Mouse (Mus musculus) olfactory bulb, adult 2 months (tissue): ENCODE results near the gene Unk. TPM values are rescaled to one million over a fixed set of nuclear protein-coding genes. Genes with fewer than 3 reads are reported as not detected.

ENCODE experiments used
- H3K27ac ChIP-seq: fragments of 200-500 bp; 2 replicates; pipeline ENCODE4 v1.5.1; 2012; ENCODE audit warnings: low read depth, low read length; ENCODE audit not compliant: insufficient read depth
- H3K4me1 ChIP-seq: fragments of 200-500 bp; 2 replicates; pipeline ENCODE4 v1.6.1; 2012; ENCODE audit warnings: low read length; ENCODE audit not compliant: control insufficient read depth, insufficient read depth
- H3K4me3 ChIP-seq: fragments of 200-500 bp; 2 replicates; pipeline ENCODE4 v1.5.1; 2012; ENCODE audit warnings: mild to moderate bottlenecking, low read depth, low read length, moderate library complexity; ENCODE audit not compliant: insufficient read depth
- CTCF ChIP-seq: fragments of 200-500 bp; IDR thresholded peaks from 2 replicates; pipeline ENCODE4 v1.5.1; 2012; ENCODE audit warnings: low read depth, mild to moderate bottlenecking, low read length, moderate library complexity; ENCODE audit not compliant: insufficient read depth
- POLR2A ChIP-seq: fragments of 200-500 bp; IDR thresholded peaks from 2 replicates; pipeline ENCODE4 v1.6.1; 2012; ENCODE audit warnings: mild to moderate bottlenecking, low read depth, low read length, moderate library complexity; ENCODE audit not compliant: insufficient read depth
- WGBS: fragments of 180-500 bp; shearing (Covaris S2); methylation state at CpG from one replicate; pipeline ENCODE4 v1.1.7; 2018; 5-methylcytosine and 5-hydroxymethylcytosine counted together
- polyA plus RNA-seq: library from polyadenylated mRNA; stranded (reverse); fragments of >200 nt; gene quantifications from 2 replicates; pipeline ENCODE4 v1.2.4, GENCODE M21; 2012; ENCODE audit warnings: low replicate concordance; ENCODE audit not compliant: missing spikeins, insufficient read depth, insufficient read length

Unk gene
- polyA plus RNA-seq, 1 experiment: not detected

DNA sequence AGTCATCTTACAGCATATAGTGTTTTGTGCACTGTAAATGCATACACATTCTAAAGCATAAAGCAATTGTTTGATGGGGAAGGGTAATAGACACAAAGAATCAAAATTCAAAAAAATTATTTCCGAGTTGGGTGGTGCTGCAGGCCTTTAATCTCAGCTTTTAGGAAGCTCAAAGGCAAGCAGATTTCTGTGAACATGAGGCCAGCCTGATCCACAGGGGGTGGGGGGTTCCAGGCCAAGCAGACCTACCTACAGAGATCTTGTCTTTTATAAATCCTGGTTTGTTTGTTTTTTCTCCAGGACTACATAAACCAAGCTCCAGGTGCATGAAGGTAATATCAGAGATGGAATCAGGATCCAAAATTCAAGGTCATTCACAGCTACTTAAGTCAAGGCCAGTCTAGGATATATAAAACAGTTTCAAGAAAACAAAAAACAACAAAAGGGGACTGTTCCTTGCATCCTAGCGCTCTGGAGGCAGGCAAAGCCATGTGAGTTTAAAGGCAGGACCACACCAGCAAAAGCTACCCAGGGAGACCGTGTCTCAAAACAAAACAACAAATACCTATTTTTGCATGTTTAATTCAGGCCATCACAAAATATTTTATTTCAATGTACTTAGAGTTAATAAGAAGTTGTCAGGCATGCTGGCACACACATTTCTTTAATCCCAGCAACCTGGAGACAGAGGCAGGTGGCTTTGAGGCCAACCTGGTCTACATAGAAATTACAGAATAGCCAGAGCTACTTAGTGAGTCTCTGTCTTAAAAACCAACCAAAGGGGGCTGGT lies 4.9 kb upstream of the Unk start:
- no peak overlapping the region for H3K4me3 ChIP-seq
- 80% methylated on average over 3 of the region's 3 CpGs for WGBS
- H3K27ac ChIP-seq: peak overlapping the region; percentile 29; the same call in 1 of the 2 replicates
- 0 out of 2 replicates have a peak, but pooled peaks cover 2% of the 10 kb centered on the region for H3K4me1 ChIP-seq
- TF ChIP-seq POLR2A (no peak), CTCF (no peak)

- Histone ChIP-seq H3K4me3 (no peak within 1 kb of the TSS), H3K27ac (no peak within 1 kb of the TSS), H3K4me1 (peaks cover 8% of the 10 kb centered on the region)
- 71% methylated on average over 4 of the region's 4 CpGs for WGBS
- TF ChIP-seq POLR2A: no peak
- no peak for TF ChIP-seq CTCF
These were observed 2.4 kb upstream of the Unk start, which contains the start of gene H3f3b for GRCm38 (mm10) chr11:116027756-116028155. TSS of gene H3f3b (minus strand) at chr11:116027962.

DNA sequence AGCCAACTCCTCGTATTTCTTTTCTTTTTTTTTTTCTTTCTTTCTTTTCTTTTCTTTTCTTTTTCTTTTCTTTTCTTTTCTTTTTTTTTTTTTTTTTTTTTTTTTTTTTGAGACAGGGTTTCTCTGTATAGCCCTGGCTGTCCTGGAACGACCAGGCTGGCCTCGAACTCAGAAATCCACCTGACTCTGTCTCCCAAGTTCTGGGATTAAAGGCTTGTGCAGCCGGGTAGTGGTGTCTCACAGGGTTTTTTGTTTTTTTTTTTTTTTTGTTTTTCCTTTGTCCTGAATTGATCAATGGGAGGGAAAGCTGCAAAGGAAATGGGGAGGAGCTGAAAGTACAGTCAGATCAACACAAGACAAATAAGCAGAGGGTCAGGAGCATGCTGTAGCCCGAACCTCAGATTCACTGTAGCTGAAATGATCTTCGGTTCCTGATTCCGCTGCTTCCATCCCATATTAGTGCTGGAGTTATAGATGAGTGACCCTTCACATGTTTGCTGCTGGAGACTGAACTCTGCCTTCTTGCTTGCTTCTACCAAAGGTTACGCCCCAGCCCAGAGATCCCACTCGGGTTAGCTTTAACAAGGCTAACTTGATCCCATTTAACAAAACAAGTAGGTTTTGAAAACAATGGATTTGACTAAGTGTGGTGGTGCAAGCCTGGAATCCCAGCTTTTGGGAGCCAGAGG lies 1.8 kb upstream of the Unk start:
- no peak overlapping the region for H3K4me3 ChIP-seq
- H3K4me1 ChIP-seq: peaks cover 9% of the 10 kb centered on the region
- no peak overlapping the region for H3K27ac ChIP-seq
- TF ChIP-seq CTCF (no peak), POLR2A (no peak)
- 80% methylated on average over 9 of the region's 9 CpGs for WGBS

- Histone ChIP-seq H3K4me3 (no peak overlapping the region), H3K27ac (peak overlapping the region; percentile 87), H3K4me1 (peaks cover 9% of the 10 kb centered on the region)
- TF ChIP-seq CTCF: no peak
- no peak for TF ChIP-seq POLR2A
- WGBS: 83% methylated on average over 6 of the region's 6 CpGs
These were observed 846 bp upstream of the Unk start for GRCm38 (mm10) chr11:116029086-116029865.

DNA sequence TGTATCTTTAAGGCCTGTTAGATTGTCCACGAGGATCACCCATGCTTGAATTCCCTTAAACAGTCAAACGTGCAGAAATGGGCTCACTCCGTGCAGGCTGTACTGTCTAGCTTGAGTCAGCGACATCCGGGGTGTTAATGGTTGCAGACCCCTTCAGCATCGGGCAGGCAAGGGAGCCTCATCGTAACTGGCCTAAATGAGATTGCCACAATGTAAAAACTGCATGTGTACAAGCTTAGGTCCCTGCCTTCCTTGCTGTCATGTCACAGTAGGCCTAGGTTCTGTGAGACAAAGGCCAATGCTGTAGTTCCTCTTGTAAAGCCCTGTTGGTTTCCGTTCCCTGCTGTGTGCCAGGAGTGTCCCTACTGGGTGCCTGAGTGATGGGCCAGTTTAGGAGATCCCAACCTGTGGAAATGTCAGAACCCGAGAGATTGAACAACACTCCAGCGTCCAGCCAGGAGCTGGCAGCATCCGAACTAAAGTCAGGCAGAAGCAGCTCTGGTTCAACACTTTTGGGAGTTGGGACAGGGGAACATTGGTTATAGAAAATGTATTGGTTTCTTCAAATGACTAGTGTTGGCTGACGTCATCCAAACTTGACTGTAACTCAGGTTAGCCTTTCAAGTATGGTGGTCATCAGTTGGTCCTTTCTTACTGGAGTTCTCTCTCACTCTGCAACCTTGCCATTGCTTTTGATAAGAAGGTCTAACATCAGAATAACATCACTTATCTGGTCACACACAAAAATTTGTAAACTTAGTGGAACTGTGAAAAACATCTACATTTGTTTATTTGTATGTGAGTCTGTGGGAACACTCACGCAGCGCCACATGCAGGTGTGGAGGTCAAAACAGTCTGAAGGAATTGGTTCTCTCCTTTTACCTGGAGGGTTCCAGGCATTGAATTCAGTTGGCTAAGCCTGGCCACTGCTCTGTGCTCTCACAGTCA lies 1.1 kb downstream of the Unk start:
- 18% methylated on average over 14 of the region's 14 CpGs for WGBS
- H3K4me1 ChIP-seq: peaks cover 8% of the 10 kb centered on the region
- no peak for TF ChIP-seq POLR2A
- no peak for TF ChIP-seq CTCF
- H3K4me3 ChIP-seq: peak overlapping the region; percentile 88
- peak overlapping the region; percentile 100 for H3K27ac ChIP-seq

DNA sequence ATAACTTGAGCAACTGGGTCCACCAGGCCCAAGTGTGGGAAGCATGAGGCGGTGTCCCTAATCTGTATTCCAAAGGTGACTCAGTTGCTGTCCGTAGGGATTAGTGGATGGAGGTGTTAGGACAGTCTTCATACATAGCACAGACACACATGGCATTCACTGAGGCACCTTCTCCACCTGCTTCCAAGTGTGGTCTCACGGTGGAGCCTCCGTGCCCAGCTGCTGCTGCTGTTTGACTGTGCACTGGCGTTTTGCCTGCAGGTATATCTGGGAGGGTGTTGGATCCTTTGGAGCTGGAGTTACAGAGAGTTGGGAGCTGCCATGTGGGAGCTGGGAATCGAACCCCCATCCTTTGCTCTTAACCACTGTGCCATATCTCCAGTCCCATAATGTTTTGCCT lies 4.5 kb downstream of the Unk start:
- WGBS: 89% methylated on average over 6 of the region's 6 CpGs
- H3K4me3 ChIP-seq: no peak overlapping the region
- TF ChIP-seq POLR2A (no peak), CTCF (no peak)
- H3K27ac ChIP-seq: no peak overlapping the region
- peaks cover 8% of the 10 kb centered on the region for H3K4me1 ChIP-seq

GRCm38 (mm10) chr11:116036671-116037070 lies 6.5 kb downstream of the Unk start:
- Histone ChIP-seq H3K4me3 (no peak overlapping the region), H3K4me1 (peaks cover 3% of the 10 kb centered on the region; the same call in 1 of the 2 replicates), H3K27ac (no peak overlapping the region)
- no peak for TF ChIP-seq CTCF
- TF ChIP-seq POLR2A: no peak
- WGBS: 85% methylated on average over 3 of the region's 3 CpGs

DNA sequence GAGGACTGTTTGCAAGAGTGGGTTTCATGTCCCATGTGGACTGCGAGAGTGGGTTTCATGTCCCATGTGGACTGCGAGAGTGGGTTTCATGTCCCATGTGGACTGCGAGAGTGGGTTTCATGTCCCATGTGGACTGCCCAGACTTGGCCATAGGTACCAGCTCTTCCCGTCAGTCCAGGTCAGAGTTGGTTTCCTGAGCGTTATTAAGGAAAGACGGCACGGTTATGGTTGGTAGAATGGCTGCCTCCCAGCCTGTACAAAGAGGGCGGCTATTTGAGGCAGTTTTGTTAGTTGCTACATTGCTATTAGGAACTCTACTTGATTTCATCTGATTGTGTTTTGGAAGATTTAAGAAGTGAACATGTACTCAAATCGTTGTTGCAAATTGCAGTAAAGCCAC lies 7.7 kb downstream of the Unk start:
- no peak for TF ChIP-seq POLR2A
- TF ChIP-seq CTCF: no peak
- H3K4me1 ChIP-seq: 0 out of 2 replicates have a peak, but pooled peaks cover under 1% of the 10 kb centered on the region
- 87% methylated on average over 9 of the region's 9 CpGs for WGBS

More for the DNA sequence above, 7.7 kb downstream of the Unk start:
- H3K27ac ChIP-seq: no peak overlapping the region
- H3K4me3 ChIP-seq: no peak overlapping the region
